Mouse (Mus musculus): Measurements from ENCODE around the gene Stard7. TPM values are rescaled to one million over a fixed set of nuclear protein-coding genes. Genes with fewer than 3 reads are reported as not detected.

The Stard7 gene
- polyA plus RNA-seq, 3 experiments from 2014 or later = 25.3 to 34.8 (median 28.0) TPM

GRCm38 (mm10) chr2:127323667-127324066 is 53.6 kb downstream of the Stard7 start:
- ATAC-seq = no peak

GRCm38 (mm10) chr2:127324456-127324855 is 54.4 kb downstream of the Stard7 start:
- ATAC-seq = peak; percentile 45

- ATAC-seq = peak; percentile 38
These were observed 58.3 kb downstream of the Stard7 start for GRCm38 (mm10) chr2:127328090-127328851.

GRCm38 (mm10) chr2:127332807-127333570 is 63.0 kb downstream of the Stard7 start:
- peak; percentile 39 for ATAC-seq

GRCm38 (mm10) chr2:127333945-127334603 is 64.1 kb downstream of the Stard7 start:
- ATAC-seq = peak; percentile 44

- ATAC-seq = peak; percentile 10
These were observed 65.1 kb downstream of the Stard7 start for GRCm38 (mm10) chr2:127335078-127335541.

GRCm38 (mm10) chr2:127335767-127336496 is 65.9 kb downstream of the Stard7 start, which contains the start of gene Dusp2:
Gene Dusp2 (plus strand): TSS chr2:127336159.
- ATAC-seq = peak; percentile 46

- no peak for ATAC-seq
These were observed 66.4 kb downstream of the Stard7 start for GRCm38 (mm10) chr2:127336497-127336832.

GRCm38 (mm10) chr2:127336885-127337284 is 66.9 kb downstream of the Stard7 start:
- ATAC-seq = no peak

- no peak for ATAC-seq
These were observed 67.5 kb downstream of the Stard7 start for GRCm38 (mm10) chr2:127337531-127337930.

GRCm38 (mm10) chr2:127338012-127338411 is 68.0 kb downstream of the Stard7 start:
- ATAC-seq = peak; percentile 1

GRCm38 (mm10) chr2:127338416-127338815 is 68.4 kb downstream of the Stard7 start, which contains the start of gene Astl:
Gene Astl (plus strand): TSS chr2:127338639.
- no peak for ATAC-seq

GRCm38 (mm10) chr2:127338833-127339232 is 68.8 kb downstream of the Stard7 start:
- peak; percentile 26 for ATAC-seq

- ATAC-seq = no peak
These were observed 69.2 kb downstream of the Stard7 start for GRCm38 (mm10) chr2:127339262-127339661.

- no peak for ATAC-seq
These were observed 71.1 kb downstream of the Stard7 start for GRCm38 (mm10) chr2:127341159-127341558.

GRCm38 (mm10) chr2:127346334-127346733 is 76.3 kb downstream of the Stard7 start:
- ATAC-seq = no peak

GRCm38 (mm10) chr2:127347147-127347985 is 77.3 kb downstream of the Stard7 start:
- ATAC-seq = no peak

Data from inflammation-experienced regulatory T-cells, adult 6 months (primary cell).